Mouse (Mus musculus): ENCODE measurements around the gene Msi1.
"Not testable (repeated sequence)": the region's sequence is repeated elsewhere in the genome, so short reads cannot be mapped to it uniquely, and the experiment has no call there.

Msi1 gene

DNA sequence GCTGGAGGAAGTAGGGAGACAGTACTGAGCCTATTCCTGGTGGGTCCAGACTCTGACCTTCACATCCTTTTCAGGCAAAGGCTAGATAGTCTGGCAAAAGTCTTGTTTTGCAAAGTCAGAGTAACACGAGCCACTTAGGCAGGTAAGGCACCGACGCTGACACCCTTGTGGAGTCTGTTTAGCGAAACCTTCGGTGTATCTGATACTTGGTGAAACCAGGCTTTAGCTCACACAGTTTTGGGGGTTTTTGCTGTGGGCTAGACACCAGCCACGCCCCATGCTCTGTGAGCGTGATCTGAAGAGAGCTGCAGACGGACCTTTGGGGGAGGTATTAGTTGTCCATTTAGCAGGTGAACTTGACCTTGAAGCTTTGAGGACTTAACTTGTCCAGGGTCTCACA is 3.8 kb downstream of the Msi1 start:
- ATAC-seq (ENCODE audit: low TSS enrichment): no peak

DNA sequence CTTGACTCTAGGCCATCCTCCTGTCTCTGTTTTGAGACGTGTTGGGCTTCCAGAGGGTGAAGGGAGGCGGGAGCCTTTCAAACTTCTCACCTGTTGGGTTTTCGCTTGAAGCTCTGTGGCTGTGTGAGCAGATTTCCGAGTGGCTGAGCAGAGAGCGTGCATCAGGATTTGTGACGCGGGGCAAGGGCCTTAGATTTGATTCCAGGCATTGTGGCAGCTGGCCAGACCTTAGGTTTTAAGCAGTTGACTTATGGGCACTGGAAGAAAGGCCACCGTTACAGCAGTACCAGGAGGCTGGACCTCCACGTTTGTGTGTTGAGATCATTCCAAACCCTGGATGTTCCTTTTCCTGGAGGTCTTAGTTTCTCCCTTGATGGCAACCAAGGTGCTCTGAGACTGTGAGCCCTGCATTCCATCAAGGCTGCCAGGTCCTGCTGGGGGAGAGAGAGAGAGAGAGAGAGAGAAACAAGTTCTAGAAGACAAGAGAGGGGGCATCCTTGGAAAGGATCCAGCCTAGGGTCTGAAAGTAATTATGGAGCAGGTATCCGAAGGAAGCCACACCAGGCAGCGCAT is 5.0 kb downstream of the Msi1 start:
- ATAC-seq (ENCODE audit: low TSS enrichment): no peak

DNA sequence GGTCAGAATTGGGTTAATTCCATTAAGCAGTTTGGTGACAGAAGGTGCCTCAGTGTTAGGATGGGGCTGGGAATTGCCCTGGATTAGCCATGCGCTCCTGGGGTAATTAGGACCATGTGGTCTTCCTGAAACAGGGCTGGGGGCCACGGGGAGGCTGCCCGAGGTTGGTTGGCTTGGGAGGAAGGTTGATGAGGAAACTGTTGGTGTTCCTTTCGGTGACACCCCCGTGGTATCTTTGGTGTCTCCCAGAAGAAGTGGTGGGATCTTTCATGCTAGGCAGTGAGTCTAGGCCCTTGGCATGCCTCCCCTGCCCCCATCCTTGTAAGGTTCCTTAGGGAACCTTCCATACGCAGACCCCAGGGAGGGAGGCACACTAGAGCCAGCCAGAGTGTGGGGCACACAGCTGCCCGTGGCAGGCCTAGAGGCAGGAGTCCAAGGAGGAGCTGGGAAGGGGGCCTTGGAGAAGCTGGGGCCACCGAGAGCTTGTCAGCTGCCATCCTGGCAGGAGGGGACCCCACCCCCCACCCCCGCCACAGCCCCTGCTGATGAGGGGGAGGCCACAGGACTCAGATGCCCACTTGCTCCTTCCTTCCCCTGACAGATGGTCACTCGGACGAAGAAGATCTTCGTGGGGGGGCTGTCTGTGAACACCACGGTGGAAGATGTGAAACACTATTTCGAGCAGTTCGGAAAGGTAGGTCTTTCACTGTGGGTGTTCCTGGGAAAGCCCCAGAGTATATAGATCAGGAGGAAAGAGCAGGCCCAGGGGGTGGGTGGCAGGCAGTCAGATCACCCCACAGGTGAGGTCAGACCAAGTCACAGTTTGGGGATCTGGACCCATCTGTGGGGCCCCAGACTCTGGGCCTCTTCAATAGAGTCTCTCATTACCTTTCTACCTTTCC is 5.7 kb downstream of the Msi1 start:
- ATAC-seq (ENCODE audit: low TSS enrichment): no peak

DNA sequence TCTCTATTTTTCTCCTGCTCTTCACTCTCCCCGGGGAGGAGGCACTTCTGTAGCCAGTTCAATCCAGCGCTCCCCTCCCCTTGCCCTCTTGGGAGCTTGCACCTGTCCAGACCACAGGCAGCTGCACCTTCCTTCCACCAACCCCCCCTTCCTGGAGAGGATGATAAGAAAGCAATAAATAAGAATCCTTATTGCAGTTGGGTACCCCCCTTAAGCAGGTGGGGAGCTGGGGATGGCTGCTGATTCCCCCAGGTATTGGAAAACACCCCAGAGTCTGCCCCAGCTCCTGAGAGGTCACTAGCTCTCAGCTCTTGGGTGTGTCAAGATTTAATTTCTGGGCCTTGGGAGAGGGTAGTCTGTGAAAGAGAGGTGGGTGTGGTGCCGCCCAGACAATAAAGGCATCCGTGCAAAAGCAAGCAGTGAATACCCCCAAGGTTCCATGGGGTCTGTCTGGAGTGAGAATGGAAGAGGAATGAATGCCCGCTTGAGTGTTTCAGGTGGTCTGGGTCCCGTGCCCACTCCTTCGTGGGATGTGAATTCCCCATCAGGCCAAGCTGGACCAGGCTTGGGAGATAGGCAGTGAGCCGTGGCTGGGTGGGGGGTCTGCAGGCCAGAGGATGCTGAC is 6.5 kb downstream of the Msi1 start:
- ATAC-seq (ENCODE audit: low TSS enrichment): no peak

DNA sequence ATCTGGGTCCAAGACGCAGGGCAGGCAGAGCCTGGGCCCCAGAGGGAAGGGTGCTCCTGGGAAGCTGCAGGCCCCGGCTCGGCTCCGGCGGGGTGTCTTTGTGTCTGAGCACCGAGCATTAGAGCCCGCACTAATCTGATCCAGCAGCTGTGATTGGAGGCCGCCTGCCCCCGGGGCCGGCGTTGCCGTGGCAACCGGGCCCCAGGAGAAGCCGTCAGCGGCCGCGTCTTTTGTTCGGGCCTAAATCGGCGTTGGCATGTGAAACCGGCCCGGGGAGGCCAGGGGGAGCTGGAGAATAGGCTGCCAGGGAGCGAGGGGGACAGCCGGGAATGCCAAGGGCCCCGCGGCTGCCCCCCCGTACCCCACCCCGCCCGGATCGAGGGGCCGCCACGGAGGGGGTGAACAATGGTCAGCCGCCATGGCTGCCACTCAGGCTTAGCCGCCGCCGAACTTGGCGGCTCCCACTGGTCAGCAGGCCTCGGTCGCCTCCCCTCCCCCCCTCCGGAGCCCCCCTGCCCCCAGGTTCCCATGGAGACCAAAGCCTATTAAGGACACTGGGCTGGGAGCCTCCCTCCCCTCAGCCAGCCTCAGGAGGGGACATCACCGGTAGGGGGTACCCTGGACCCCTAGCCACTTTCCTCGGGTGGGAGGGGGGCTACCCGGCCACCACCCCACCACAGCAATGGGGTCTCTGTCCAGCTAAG is 7.2 kb downstream of the Msi1 start:
- peak; percentile 92 for ATAC-seq (ENCODE audit: low TSS enrichment)

DNA sequence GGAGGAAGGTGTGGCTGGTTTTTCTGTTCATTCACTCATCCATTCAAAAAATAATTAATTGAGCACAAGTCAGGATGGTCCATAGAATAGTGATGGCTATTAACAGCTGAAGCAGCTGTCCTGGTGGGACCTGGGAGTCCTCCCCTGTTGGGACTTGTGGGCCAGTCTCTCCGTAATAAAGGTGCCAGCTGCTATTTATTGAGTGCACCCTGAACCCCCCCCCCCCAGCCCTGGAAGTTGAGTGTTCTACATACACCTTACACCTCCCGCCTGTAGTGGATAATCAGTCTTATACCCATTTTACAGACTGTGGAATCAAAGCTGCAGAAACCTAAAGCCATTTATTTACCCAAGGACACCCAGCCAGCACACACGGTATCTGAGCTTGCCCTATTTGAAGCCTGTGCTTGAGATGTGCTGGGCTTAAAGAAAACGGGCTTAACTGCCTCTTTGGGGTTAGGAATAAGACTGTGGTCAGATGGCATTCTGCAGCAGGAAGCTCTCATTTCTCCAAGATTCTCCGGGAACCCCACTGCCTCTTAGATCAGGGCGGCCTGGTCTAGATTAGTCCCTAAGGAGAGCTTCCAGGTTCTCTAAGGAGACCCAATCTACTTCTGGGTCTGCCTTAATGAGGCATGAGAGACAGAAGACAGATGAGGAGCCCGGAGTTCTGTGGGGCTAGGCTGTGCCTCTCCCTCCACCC is 8.0 kb downstream of the Msi1 start:
- no peak for ATAC-seq (ENCODE audit: low TSS enrichment)

DNA sequence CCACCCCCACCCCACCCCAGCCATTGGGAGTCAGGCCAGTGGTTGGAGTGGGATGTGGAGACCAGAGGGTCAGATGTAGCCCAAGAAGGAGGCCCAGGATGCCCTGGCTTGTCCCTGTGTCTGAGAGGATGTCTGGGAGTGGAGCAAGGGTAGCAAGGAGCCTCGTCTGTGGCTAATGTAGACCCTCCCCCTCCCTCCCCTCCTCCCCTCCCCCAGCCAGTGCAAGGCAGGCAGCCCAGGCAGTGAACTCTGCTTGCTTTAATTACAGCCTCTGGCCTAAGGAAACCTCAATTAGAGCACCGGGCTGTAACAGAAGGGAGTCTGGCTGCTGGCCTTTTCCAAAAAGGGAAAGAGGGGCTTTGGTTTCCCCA is 8.5 kb downstream of the Msi1 start:
- ATAC-seq (ENCODE audit: low TSS enrichment): no peak

DNA sequence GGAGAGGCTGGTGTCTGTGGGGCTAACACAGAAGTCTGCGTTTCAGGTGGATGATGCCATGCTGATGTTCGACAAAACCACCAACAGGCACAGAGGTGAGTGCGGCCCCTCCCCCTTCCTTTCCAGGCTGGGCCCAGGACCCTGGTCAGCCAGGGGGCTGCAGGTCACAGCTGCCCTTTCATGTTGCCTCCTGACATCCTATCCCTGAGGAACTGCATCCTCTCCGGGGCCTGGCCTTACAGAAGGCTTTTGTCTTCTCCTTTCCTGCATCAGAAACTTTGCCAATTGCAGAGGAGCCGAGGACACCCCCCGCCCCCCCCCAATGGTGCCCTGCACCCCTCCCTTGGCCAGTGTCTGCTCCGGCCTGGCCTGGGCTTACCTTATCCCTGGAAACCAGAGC is 9.3 kb downstream of the Msi1 start:
- ATAC-seq (ENCODE audit: low TSS enrichment): no peak

DNA sequence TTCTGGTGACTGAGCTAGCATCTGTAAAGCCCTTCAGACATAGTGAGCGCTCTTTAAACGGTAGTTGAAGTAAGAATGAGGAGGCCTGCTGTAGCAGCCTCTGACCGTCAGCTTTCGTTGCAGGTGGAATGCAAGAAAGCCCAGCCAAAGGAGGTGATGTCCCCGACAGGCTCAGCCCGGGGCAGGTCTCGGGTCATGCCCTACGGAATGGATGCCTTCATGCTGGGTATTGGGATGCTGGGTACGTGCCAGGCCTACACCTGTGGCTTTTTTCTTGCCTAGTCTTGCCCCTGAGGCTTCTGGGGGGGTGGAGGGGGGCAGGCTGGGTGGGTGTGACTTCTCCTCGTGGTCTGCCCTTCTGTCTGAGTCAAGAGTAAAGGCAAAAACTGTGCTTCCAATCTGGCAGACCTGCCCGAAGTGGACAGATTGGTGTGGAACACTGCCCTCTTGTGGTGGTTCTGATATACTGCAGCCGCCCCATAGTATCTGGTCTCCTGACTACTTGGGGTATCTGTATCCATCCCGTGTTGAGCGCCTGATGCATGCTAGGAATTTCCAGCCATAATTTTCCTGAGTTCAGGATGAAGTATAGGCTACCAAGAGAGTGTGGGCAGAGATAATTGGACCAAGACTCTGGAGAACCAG is 11.9 kb downstream of the Msi1 start:
- peak; percentile 58; the same call in 1 of the 2 replicates for ATAC-seq (ENCODE audit: low TSS enrichment)

DNA sequence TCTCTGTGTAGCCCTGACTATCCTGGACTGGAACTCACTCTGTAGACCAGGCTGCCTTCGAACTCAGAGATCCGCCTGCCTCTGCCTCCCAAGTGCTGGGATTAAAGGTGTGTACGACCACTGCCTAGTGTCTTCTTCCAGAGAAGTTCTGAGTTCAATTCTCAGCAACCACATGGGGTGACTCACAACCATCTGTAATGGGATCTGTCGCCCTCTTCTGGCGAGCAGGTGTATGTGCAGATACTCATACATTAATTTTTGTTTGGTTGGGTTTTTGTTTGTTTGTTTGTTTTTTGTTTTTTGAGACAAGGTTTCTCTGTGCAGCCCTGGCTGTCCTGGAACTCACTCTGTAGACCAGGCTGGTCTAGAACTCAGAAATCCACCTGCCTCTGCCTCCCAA is 13.3 kb downstream of the Msi1 start:
- ATAC-seq (ENCODE audit: low TSS enrichment): not testable (repeated sequence)

DNA sequence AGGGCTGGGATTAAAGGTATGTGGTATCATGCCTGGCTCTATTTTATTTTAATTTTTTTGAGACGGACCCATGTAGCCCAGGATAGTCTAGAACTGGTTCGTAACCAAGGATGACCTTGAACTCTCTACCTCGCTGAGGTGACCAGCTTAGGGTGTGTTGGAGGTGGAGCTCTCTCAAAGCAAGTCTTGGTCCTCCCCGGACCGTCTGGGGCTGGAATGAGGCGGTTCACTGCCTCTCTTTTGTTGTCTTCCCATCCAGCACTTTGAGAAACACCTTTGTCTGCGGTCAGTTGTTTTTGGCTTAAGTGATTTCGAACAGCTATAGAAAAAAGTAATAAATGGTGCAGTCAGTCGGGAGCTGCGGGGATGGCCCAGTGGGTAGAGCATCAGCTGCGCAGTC is 14.7 kb downstream of the Msi1 start:
- no peak for ATAC-seq (ENCODE audit: low TSS enrichment)

DNA sequence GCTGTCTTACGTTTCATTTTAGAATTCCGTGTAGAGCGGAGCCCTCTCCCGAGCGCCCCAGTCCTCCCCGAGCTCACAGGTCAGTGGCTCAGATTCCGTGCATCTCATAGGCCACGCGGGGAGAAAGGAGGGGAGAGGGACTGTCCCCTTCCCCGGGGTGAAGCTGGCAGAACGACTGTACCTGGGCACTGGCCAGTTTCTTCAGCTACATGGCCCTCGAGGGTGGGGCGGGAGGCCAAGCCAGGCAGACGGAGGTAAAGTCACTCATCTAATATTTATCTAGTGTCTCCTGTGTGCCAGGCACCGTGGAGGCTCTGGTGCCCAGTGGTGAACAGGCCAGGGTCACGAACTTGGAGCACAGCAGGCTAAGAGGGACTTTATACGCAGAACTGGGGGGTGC is 17.7 kb downstream of the Msi1 start:
- ATAC-seq (ENCODE audit: low TSS enrichment): no peak

DNA sequence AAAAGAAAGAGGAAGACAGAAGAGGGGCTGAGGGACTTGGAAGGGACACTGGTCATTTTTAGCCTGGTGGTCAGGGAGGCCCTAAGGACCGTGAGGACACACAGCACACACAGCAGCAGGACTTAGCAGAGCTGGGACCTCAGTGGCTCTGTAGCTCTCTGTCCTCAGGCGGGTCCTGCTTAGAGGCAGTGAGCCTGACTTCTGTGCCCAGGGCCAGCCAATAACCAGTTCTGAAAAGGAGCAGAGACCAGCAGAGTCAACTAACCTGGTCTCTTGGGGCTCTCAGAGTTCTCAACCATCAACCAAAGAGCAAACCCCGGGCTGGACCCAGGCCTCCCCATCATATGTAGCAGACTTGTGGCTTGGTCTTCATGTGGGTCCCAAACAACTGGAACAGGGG is 19.8 kb downstream of the Msi1 start:
- ATAC-seq (ENCODE audit: low TSS enrichment): no peak

DNA sequence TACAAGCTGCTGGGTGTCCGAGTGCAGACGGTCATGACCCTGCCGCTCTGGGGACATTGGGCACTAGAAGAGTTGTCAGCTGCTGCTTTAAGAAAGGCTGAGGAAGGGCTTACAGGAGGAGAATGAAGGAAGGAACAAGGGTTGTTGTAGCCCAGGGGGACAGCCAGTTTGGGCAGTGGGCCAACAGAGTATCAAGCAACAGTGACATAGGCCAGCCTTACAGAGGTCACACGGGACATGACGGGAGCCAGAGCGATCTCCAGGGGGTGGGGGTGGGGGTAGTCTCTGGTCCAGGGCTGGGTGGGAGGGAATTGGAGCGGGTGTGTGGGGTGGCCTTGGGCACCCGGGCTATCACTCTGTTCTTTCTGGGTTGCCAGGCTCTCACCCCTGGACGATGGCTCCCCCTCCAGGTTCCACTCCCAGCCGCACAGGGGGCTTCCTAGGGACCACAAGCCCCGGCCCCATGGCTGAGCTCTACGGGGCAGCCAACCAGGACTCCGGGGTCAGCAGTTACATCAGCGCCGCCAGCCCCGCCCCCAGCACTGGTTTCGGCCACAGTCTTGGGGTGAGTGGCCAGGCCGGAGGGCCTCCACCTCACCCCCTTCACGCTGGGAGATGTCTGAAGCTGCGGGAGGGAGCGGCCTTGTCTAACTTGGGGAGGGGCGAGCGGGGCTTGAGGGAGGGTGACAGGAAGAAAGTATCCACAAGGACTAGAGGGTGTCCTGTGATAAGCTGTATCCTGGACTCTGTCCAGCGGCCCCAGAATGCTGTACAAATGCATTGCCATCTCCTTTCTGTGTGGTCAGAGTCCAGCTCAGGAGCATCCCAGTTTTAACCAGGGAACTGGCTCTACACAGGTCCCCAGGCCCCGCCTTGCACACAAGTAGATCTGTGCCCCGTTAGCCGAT is 21.3 kb downstream of the Msi1 start:
- ATAC-seq (ENCODE audit: low TSS enrichment): no peak

DNA sequence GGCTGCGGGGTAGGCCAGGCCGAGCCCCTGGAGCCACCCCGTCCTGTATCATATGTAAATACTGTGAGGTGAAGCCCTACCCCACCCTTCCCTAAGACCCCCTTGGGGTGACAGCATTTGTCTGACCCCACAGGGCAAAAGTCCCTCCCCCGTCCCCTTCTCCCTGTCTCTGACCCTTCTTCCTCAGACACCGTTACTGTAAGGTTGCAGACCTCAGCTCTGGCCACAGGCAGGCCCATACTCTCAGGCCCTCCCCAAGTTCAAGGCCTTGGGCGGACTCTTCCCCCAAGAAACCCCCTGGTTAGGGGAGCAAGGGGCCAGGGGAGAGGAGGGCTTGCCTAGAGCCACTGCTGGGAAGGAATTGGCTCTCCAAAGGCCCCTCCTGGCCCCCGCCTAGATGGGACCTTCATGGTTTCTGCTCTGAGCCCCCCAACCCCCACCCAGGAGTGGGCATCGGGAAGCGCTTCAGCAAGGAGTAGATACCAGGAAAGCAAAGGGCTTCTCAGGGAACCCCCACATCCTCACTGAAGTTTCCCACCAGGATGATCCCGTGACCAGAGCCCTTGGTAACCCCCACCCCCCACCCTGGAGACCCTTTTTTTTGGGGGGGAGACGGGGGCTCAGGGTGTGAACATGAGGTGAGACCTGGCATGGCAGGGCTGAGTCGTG is 25.2 kb downstream of the Msi1 start:
- no peak for ATAC-seq (ENCODE audit: low TSS enrichment)

DNA sequence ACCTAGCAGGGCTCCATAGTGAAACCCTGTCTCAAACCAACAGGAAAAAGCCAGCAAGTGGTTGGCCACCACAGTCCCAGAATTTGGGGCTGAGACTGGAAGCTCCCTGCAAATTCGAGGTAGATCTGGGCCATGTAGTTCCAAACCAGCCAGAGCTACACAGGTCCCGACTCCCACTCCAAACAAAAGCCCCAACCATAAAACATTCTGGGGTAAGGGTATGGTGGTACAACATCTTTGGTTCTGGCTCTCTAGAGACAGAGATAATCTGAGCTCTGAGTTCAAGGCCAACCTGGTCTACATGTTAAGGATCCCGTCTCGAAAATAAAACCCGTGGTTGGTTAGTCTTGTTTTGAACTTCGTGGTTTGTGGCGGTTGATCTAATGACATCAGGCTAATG is 26.4 kb downstream of the Msi1 start:
- ATAC-seq (ENCODE audit: low TSS enrichment): no peak

DNA sequence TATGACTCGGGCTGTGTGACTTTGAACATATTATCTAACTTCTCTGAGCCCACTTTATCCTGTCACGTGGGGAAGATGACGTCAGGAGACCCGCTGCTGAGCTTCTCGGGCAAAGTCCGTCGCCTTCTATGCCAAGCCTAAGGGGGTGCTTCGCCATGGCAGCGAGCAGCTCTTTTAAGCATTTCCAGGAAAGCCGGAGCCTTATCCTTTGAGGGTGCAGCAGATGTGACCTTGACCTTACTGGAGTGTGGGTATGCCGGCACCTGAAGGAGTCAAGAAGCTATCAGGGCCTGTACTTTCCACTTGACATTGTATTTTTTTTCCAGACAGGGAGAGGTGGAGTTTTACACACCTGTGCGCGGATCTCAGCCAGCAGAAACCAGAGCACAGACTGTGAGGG is 29.5 kb downstream of the Msi1 start:
- ATAC-seq (ENCODE audit: low TSS enrichment): no peak

DNA sequence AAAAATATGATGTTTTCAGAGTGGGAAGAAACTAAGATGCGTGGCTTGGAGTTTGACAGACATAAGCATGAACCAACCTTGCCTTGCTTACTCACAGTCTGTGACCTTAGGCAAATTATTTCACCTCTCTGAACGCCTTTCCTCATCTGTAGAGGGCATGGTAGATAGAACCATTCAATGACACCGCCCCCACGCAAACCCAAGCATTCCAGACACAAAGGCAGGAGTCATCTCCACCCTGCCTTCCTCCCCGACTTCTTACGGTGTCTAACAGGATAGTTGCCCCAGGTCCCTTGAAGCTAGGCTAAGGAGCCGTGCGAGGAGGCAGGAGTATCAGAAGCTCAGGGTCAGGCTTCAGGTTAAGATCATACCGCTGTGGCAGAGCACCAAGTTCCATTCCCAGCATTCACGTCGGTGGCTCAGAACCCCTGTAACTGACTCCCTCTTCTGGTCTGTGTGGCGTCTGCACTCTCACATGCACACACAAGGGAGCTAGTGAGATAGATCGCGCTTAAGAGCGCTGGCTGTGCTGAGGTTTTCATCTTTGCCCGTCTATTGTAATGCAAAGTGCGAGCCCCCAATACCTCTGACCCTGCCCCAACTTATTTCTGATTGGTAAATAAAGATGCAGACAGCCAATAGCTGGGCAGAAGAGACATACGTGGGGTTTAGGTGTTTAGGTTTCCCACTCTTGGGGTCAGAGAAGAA is 35.2 kb downstream of the Msi1 start:
- ATAC-seq (ENCODE audit: low TSS enrichment): no peak

Data from frontal cortex, adult (tissue).